Mouse (Mus musculus): ENCODE data around the gene Egr4. TPM values are rescaled to one million over a fixed set of nuclear protein-coding genes. Genes with fewer than 3 reads are reported as not detected.

Gene Egr4
- polyA plus RNA-seq, 1 experiment from 2014 or later, result not detected

DNA sequence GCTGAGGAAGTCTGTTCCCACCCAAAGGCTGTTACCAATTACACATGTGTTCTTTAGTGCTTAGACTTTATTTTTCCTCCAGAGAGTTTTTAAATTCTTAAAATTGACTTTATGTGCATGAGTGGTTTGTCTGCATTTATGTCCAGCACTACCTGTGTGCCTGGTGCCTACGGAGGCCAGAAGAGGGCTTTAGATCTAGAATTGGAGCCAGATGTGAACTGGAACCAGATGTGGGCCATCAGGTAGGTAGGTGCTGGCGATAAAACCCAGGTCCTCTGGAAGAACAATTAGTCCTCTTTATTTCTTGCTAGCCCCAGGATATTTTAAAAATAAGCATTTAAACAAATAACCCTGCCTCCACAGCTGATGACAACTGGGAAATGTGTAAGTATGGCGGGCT, 21.8 kb downstream of the Egr4 start:
- Histone ChIP-seq H3K9ac (no peak overlapping the region), H3K4me2 (replicated peaks) (no peak overlapping the region), H3K4me3 (replicated peaks) (no peak overlapping the region), H3K4me1 (no peaks in the 10 kb centered on the region), H3K27me3 (no peaks in the 10 kb centered on the region), H3K36me3 (no peaks in the 10 kb centered on the region), H3K9me3 (replicated peaks) (no peaks in the 10 kb centered on the region), H3K27ac (replicated peaks) (no peak overlapping the region)
- 49% methylated on average over 3 of the region's 3 CpGs for WGBS
- ATAC-seq (ENCODE audit: insufficient number of reproducible peaks, low FRiP score, low TSS enrichment, low read depth), result no peak

GRCm38 (mm10) chr6:85490252-85490651, 23.1 kb downstream of the Egr4 start:
- no peak for ATAC-seq (ENCODE audit: insufficient number of reproducible peaks, low FRiP score, low TSS enrichment, low read depth)
- Histone ChIP-seq H3K4me2 (replicated peaks) (no peak overlapping the region), H3K9me3 (replicated peaks) (no peaks in the 10 kb centered on the region), H3K4me3 (replicated peaks) (no peak overlapping the region), H3K27me3 (peaks cover 12% of the 10 kb centered on the region), H3K9ac (no peak overlapping the region), H3K4me1 (0 out of 2 replicates have a peak, but pooled peaks cover 4% of the 10 kb centered on the region), H3K27ac (replicated peaks) (no peak overlapping the region), H3K36me3 (no peaks in the 10 kb centered on the region)
- WGBS, result 83% methylated on average over 4 of the region's 4 CpGs

DNA sequence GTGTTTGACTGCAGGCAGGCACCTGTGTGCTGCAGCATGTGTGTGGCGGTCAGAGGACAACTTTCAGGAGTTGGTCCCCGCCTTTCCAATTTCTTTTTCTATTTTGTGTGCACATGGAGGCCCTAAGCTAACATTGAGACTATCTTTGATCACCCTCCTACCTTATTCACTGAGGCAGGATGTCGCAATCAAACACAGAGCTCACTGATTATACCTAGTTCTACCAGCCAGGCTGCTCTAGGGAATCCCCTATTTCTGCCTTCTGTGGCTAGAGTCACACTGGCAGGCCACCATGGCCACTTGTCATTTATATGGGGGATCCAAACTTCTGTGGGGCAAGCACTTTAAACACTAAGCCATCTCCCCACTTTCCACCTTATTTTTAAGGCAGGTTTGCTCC, 23.7 kb downstream of the Egr4 start:
- Histone ChIP-seq H3K36me3 (no peaks in the 10 kb centered on the region), H3K27me3 (peaks cover 18% of the 10 kb centered on the region), H3K4me1 (peaks cover 7% of the 10 kb centered on the region), H3K9ac (no peak overlapping the region), H3K4me2 (replicated peaks) (no peak overlapping the region), H3K27ac (replicated peaks) (no peak overlapping the region), H3K9me3 (replicated peaks) (no peaks in the 10 kb centered on the region), H3K4me3 (replicated peaks) (no peak overlapping the region)
- ATAC-seq (ENCODE audit: insufficient number of reproducible peaks, low FRiP score, low TSS enrichment, low read depth), result no peak
- 77% methylated on average over 3 of the region's 3 CpGs for WGBS

DNA sequence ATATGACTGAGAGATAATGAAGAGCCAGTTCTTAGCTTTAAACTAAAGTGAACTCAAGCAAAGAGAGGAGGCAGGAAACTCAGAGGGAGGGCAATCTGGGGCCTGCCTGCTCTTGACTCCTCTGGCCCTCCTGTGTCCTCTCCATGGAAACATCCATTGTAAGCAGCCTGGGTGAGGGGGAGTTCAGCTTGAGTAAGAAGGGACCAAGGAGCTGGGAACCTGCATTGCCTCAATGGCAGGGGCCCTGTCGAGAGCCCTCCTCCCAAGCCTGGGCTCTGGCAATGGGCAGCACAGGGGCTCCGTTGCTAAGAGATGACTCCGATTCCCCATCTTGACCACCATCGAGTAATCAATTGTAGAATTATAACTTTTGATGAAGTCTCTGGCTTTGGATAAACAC, 24.9 kb downstream of the Egr4 start:
- H3K9me3 ChIP-seq (replicated peaks), result no peaks in the 10 kb centered on the region
- H3K4me1 ChIP-seq, result peaks cover 19% of the 10 kb centered on the region
- H3K4me2 ChIP-seq (replicated peaks), result no peak overlapping the region
- peaks cover 30% of the 10 kb centered on the region for H3K27me3 ChIP-seq
- H3K9ac ChIP-seq, result no peak overlapping the region
- no peaks in the 10 kb centered on the region for H3K36me3 ChIP-seq
- ATAC-seq (ENCODE audit: insufficient number of reproducible peaks, low FRiP score, low TSS enrichment, low read depth), result no peak
- whole genome bisulfite sequencing, result 73% methylated on average over 4 of the region's 4 CpGs
- H3K27ac ChIP-seq (replicated peaks), result no peak overlapping the region
- no peak overlapping the region for H3K4me3 ChIP-seq (replicated peaks)

DNA sequence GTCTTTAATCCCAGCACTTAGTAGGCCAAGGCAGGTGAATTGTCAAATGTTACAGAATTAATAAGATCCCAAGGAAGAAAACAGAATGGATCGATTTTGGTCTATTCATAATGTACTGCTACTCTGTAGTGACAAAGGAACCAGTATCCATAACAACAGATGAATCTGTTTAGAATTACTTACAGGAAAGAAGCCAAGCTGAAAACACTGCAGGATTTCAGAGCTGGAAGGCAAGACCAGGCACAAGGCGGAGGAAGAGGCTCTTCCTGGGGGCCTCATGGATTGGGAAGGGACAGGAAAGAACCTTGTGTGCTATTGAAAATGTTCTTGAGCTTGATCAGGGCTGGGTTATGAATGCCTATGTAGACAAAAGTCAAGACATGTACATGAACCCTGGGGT, 27.7 kb downstream of the Egr4 start:
- peaks cover 19% of the 10 kb centered on the region for H3K4me1 ChIP-seq
- H3K4me3 ChIP-seq (replicated peaks), result no peak overlapping the region
- peaks cover 47% of the 10 kb centered on the region for H3K27me3 ChIP-seq
- no peak overlapping the region for H3K9ac ChIP-seq
- H3K4me2 ChIP-seq (replicated peaks), result no peak overlapping the region
- 39% methylated on average over 2 of the region's 2 CpGs for WGBS
- no peak overlapping the region for H3K27ac ChIP-seq (replicated peaks)
- no peaks in the 10 kb centered on the region for H3K36me3 ChIP-seq
- no peak for ATAC-seq (ENCODE audit: insufficient number of reproducible peaks, low FRiP score, low TSS enrichment, low read depth)
- no peaks in the 10 kb centered on the region for H3K9me3 ChIP-seq (replicated peaks)

DNA sequence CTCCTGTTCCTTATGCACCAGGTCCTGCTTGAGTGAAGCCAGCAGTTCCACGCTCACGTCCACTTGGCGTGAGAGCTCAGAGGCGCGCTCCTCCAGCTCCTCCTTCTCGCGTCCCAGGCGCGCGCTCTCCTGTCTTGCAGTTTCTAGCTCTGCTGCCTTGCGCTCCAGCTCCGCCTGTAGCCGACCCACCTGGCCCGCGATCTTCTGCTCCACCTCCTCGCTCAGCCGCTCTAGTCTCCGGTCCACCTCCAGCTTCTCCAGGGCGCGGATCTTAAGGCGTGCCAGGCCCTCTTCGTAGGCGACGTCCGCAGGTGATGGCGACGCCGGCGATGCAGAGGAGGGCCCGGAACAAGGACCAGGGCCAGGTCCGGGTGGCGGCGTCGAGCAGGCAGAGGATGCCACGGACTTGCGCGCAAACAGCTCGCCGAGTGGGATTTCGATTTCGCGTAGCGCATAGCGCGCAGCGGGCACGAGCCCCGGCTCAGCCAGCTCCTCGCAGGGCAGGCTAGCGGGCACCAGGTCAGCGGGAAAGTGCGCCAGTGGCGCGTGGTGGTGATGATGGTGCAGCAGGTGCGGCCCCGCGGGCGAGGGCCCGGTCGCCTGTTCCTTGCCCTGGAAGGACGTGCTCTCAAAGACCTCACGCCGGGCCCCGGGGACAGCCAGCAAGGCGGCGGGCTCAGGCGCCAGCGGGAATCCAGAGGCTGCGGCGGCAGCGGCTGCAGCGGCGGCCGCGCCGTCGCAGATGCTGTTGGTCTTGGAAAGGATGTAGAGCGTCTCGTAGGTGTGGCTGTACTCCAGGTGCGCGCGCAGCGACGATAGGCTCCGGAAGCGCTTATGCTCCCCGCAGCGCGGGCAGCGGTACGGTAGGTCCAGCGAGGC, 29.3 kb downstream of the Egr4 start:
- 3% methylated on average over 92 of the region's 92 CpGs for WGBS
- no peaks in the 10 kb centered on the region for H3K9me3 ChIP-seq (replicated peaks)
- H3K9ac ChIP-seq, result no peak overlapping the region
- H3K4me1 ChIP-seq, result peaks cover 19% of the 10 kb centered on the region
- no peak overlapping the region for H3K27ac ChIP-seq (replicated peaks)
- peaks cover 49% of the 10 kb centered on the region for H3K27me3 ChIP-seq
- peak overlapping the region; percentile 62 for H3K4me2 ChIP-seq (replicated peaks)
- H3K36me3 ChIP-seq, result no peaks in the 10 kb centered on the region
- H3K4me3 ChIP-seq (replicated peaks), result peak overlapping the region; percentile 38
- ATAC-seq (ENCODE audit: insufficient number of reproducible peaks, low FRiP score, low TSS enrichment, low read depth), result no peak

DNA sequence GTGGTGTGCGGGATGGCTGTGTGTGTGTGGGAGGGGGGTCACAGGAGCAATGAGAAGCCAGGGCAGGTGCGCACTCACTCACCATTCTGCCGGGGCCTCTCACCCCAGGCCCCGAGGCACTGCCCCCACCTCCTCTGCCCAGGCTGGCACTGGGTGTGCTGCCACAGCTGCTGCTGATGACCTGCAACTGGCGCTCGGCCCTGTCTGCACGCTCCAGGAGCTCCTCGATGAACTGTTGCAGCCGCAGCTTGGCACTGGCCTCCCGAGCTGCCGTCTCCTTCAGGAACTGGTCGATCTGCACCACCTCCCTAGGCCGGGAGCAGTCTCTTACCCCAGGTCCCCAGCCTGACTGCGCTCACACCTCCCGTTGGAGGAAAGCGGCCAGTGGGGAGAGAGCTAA, 32.7 kb downstream of the Egr4 start:
- 67% methylated on average over 16 of the region's 16 CpGs for WGBS
- peaks cover 15% of the 10 kb centered on the region for H3K4me1 ChIP-seq
- H3K9ac ChIP-seq, result no peak overlapping the region
- no peaks in the 10 kb centered on the region for H3K36me3 ChIP-seq
- no peak overlapping the region for H3K27ac ChIP-seq (replicated peaks)
- H3K9me3 ChIP-seq (replicated peaks), result no peaks in the 10 kb centered on the region
- H3K4me2 ChIP-seq (replicated peaks), result no peak overlapping the region
- peaks cover 45% of the 10 kb centered on the region for H3K27me3 ChIP-seq
- no peak for ATAC-seq (ENCODE audit: insufficient number of reproducible peaks, low FRiP score, low TSS enrichment, low read depth)
- H3K4me3 ChIP-seq (replicated peaks), result no peak overlapping the region

GRCm38 (mm10) chr6:85479979-85480378, 33.4 kb downstream of the Egr4 start:
- H3K9me3 ChIP-seq (replicated peaks), result no peaks in the 10 kb centered on the region
- no peak overlapping the region for H3K4me2 ChIP-seq (replicated peaks)
- H3K27me3 ChIP-seq, result peaks cover 38% of the 10 kb centered on the region
- no peak overlapping the region for H3K9ac ChIP-seq
- no peaks in the 10 kb centered on the region for H3K36me3 ChIP-seq
- H3K4me3 ChIP-seq (replicated peaks), result no peak overlapping the region
- ATAC-seq (ENCODE audit: insufficient number of reproducible peaks, low FRiP score, low TSS enrichment, low read depth), result no peak
- WGBS, result 80% methylated on average over 5 of the region's 5 CpGs
- peaks cover 14% of the 10 kb centered on the region for H3K4me1 ChIP-seq
- no peak overlapping the region for H3K27ac ChIP-seq (replicated peaks)

DNA sequence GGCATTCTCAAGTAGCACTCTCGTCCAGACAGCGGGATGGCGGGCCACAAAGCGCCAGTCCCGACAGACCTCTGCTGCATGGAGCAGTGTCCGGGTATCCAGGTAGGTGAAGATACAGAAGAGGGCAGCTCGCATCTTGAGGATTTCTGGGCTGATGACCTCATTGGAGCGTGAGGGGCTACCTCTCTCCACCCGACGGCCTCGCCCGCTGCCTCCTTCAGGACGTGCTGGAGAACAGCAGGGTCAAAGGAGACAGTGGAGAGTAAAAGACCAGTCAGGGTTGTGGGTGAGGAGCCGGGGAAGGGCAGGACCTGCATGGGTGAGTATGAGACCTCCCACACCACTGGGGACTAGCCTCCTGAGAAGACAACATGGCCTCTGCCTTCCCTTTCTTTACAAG, 35.0 kb downstream of the Egr4 start:
- no peaks in the 10 kb centered on the region for H3K4me1 ChIP-seq
- WGBS, result 43% methylated on average over 14 of the region's 14 CpGs
- H3K36me3 ChIP-seq, result no peaks in the 10 kb centered on the region
- no peak overlapping the region for H3K27ac ChIP-seq (replicated peaks)
- no peak overlapping the region for H3K9ac ChIP-seq
- ATAC-seq (ENCODE audit: insufficient number of reproducible peaks, low FRiP score, low TSS enrichment, low read depth), result no peak
- no peak overlapping the region for H3K4me3 ChIP-seq (replicated peaks)
- no peak overlapping the region for H3K4me2 ChIP-seq (replicated peaks)
- H3K9me3 ChIP-seq (replicated peaks), result no peaks in the 10 kb centered on the region
- H3K27me3 ChIP-seq, result peaks cover 23% of the 10 kb centered on the region

DNA sequence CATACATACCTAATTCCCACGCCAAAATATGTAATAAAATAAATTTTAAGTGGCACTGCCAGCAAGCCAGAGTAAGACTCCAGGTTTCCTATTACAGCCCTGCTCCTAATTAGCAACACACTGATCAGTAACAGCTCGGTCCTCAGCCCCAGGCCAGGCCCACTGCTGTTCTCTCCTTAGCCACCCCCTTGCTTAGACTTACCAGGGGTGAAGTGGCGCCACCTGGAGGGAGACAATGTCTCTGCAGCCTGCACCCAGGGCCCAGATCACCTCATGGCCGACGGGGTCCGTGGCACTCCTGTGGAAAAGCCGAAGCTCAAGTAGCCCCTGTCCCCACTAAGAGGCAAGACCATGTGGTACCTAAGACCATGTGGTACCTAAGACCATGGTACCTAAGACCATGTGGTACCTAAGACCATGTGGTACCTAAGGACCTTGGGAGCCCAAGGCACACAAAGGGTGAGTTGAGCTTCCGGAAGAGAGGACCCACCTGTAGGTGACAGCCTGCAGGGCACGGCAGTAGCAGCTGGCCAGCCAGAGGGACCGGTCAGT, 35.9 kb downstream of the Egr4 start:
- H3K27me3 ChIP-seq, result peaks cover 16% of the 10 kb centered on the region
- peak; percentile 39; the same call in 1 of the 2 replicates for ATAC-seq (ENCODE audit: insufficient number of reproducible peaks, low FRiP score, low TSS enrichment, low read depth)
- WGBS, result 32% methylated on average over 10 of the region's 10 CpGs
- no peak overlapping the region for H3K4me2 ChIP-seq (replicated peaks)
- H3K4me1 ChIP-seq, result no peaks in the 10 kb centered on the region
- H3K9ac ChIP-seq, result no peak overlapping the region
- H3K4me3 ChIP-seq (replicated peaks), result no peak overlapping the region
- H3K27ac ChIP-seq (replicated peaks), result no peak overlapping the region
- H3K9me3 ChIP-seq (replicated peaks), result no peaks in the 10 kb centered on the region
- H3K36me3 ChIP-seq, result no peaks in the 10 kb centered on the region

- Histone ChIP-seq H3K4me2 (replicated peaks) (no peak overlapping the region), H3K9ac (no peak overlapping the region), H3K27me3 (peaks cover 7% of the 10 kb centered on the region; the same call in 1 of the 2 replicates), H3K36me3 (no peaks in the 10 kb centered on the region), H3K9me3 (replicated peaks) (no peaks in the 10 kb centered on the region), H3K4me3 (replicated peaks) (no peak overlapping the region), H3K27ac (replicated peaks) (no peak overlapping the region), H3K4me1 (no peaks in the 10 kb centered on the region)
- ATAC-seq (ENCODE audit: insufficient number of reproducible peaks, low FRiP score, low TSS enrichment, low read depth), result no peak
- 87% methylated on average over 3 of the region's 3 CpGs for WGBS
These were observed 37.8 kb downstream of the Egr4 start for GRCm38 (mm10) chr6:85475581-85475980.

Data from embryonic facial prominence, embryonic 15.5 days (tissue).